Mouse (Mus musculus) left cerebral cortex, postnatal 36 days (tissue): ENCODE data around the gene Krtcap2. TPM values are rescaled to one million over a fixed set of nuclear protein-coding genes. Genes with fewer than 3 reads are reported as not detected.

Experiments used
- DNase-seq, 2 experiments: peaks; one replicate each; pipeline ENCODE4 v3.0.0; 2021 to 2022; ENCODE audit warnings: low spot score in 2 of 2, mixed read lengths in 1 of 2
- intact Hi-C: fragments of 180-260 bp; cut with DNase I; formaldehyde crosslinking; loops from one replicate; pipeline ENCODE4 v1.15.1; 2025
- total RNA-seq, 2 experiments: library from RNA; stranded (reverse); gene quantifications; 2 replicates each; pipeline ENCODE4 v1.2.3; 2021

Krtcap2 gene
- total RNA-seq, 2 experiments from 2014 or later = 59.7 to 64.9 TPM

DNA sequence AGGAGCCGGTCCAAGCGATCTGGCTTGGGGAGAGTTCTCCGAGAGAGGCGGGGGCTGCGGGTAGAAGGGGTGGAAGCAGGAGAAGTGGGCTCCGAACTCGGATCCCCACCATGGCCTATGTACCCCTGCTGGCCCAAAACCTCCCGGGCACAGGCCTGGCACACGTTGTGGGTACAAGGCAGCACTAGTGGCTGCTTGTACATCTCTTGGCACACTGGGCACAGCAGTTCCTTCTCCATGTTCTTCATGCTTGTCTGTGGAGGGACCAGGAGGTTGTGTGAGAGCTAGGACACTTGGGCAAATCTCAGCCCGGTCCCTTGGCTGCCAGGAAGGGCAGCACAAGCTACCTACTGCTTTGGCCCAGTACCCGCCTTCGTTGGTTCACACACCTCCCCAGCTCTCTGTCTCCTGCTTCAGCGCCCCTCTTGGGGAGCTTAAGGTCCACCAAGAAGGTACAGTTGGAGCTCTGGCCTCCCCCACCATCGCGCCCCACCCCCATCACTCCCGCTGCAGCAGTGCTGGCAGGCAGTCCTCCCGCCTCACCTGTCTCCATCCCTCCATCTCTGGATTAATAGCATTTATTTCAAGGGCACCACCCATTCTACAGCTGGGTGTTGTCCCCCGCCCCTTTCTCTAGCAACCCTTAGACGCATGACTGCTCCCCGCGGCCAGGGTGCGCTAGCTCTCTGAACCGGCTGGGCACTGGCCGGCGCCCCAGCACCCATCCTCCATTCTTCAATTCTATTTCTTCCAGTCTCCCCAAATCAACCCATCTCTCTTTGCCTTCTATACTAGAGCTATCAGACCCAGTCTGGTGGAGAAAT lies 1.4 kb upstream of the Krtcap2 start:
- intact Hi-C loops = loop anchor here (5.0 kb wide), 1 partner anchor 47 kb away; no protein-coding TSS in a partner anchor
- DNase-seq = peak in 1 of 2 experiments; percentile 50

DNA sequence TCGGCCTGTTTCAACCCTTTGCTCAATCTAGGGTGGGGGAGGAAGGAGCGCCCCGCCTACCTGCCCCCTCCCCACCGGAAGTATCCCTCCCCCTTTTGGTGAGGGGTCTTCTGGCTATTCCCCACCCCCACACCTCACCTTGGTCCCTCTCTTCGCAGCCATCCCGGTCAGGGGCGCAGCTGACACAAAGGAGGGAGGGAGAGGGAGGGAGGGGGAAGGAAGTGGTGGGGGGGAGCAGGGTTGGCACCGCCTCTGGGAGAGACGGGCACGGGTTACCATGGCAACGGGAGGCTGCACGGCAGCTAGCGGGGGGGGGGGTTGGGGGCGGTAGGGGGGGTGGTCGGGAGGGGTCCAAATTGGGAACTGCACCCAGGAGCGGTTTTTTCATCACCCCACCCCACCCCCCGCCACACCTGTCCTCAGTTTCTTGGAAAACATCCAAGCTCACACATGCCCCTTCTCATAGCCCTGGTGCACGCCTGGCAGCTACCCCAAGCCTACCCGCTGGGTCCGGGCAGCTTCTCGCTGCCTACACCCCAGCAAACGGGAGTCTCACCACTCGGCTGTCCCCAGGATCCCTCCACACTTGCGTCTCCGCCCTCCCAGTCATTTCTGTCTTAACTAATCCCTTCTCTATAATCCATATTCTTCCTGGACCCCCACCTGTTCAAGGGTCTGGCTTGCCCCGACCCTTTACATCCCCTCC lies 631 bp upstream of the Krtcap2 start:
- DNase-seq = peak; percentile 63 to 73
- intact Hi-C loops = loop anchor here (5.0 kb wide), 1 partner anchor 48 kb away; no protein-coding TSS in a partner anchor

DNA sequence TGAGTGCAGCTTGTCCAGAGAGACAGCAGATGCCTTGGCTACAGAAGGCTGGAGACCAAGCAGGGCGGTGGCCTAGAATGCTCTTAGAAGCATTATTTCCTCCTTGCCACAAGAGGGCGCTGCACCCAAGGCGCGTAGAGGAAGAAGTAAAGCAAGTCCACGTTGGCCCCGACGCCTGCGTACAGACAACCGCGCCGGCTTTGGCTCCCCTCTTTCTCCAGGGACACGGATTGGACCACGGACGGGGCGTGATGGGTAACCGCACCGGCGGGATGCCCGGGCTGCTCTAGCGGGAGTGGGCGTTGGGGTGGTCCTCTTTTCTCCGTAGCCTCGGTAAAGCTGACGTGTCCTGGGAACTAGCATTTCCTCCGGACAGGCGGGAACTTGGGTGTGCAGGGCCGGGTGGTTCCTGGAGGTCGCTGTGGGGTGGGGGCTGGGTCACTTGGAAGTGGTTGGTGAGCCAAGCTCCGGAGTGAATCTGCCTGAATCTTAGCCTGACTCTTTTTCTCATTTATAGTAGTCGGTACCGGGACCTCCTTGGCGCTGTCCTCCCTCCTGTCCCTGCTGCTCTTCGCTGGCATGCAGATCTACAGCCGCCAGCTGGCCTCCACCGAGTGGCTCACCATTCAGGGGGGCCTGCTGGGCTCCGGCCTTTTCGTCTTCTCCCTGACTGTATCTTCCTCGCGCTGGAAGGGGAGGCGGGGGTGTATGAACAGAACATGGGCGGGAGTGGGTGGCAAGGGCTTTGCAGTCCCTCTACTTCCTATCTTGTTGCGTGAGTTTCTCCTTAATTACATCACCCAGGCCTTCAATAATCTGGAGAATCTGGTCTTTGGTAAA lies 715 bp downstream of the Krtcap2 start, which contains the start of gene Trim46:
Gene Trim46, minus strand, starts transcription at position 49 of the 840 bp plus-strand sequence.
- intact Hi-C loops = no loop called here
- peak; percentile 92 to 93 for DNase-seq

DNA sequence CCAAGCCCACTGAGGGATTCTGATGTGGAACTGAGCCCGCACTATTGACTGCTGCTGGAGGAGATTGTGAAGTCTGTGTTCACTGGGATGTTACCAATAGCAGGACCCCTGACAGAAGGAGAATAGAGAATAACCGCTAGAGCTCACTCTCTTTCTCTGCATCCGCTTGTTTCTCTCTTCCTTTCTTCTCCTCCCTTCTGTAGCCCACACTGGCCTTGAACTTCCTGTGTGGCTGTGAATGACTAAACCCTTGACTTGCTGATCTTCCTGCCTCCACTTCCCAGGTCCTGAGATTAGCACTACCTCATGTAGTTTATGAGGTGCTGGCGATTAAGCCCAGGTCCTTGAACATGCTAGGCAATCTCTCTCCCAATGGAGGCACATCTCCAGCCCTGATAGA lies 1.7 kb downstream of the Krtcap2 start:
- intact Hi-C loops = no loop called here
- DNase-seq = peak in 1 of 2 experiments; percentile 3

GRCm38 (mm10) chr3:89250435-89251040 lies 4.8 kb downstream of the Krtcap2 start:
- intact Hi-C loops = loop anchor here (1.0 to 2.0 kb wide), 2 partner anchors 32 to 58 kb away; no protein-coding TSS in a partner anchor
- DNase-seq = no peak

DNA sequence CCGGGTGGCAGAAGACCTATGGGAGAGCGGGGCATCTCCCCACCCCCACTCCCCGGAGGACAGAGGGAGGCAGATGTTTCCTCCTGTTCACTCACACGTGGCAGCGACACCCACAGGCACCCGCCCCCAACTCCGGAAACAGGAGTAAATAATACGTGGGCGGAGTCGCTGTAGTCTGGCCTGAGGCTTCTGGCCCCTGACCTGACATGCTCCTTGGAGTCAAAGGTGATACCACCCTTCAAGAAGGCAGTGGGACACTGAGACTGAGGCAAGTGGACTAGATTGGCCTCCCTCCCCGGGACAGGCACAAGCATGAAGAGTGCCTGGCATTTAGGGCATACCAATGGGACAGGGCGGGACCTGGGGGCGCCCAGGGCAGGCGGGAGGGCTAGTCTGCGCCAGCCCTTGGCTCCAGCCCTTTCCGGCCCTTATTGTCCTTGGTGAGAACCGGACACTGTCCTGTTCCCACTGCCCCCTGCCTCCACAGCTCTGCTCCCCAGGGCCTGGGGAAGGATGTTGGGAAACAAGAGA lies 5.7 kb downstream of the Krtcap2 start:
- no peak for DNase-seq
- intact Hi-C loops = loop anchor here (2.0 kb wide), 1 partner anchor 57 kb away; no protein-coding TSS in a partner anchor

DNA sequence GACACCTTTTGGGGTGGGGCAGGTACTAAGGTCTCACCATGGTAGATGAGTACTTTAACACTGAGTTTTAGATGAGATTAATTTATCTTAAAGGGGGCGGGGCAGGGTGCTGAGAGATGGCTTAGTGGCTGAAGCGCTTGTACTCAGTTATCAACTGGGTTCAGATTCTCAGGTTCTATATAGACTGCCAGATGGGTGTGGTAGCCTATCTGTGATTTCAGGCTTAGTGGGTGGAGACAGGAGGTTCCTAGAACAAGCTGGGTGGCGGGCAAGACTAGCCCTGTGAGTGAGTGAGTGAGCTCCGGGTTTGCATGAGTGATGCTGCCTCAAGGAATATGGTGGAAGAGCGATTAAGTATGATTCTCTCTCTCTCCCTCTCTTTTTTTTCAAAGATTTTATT lies 9.2 kb downstream of the Krtcap2 start:
- no peak for DNase-seq
- intact Hi-C loops = no loop called here

DNA sequence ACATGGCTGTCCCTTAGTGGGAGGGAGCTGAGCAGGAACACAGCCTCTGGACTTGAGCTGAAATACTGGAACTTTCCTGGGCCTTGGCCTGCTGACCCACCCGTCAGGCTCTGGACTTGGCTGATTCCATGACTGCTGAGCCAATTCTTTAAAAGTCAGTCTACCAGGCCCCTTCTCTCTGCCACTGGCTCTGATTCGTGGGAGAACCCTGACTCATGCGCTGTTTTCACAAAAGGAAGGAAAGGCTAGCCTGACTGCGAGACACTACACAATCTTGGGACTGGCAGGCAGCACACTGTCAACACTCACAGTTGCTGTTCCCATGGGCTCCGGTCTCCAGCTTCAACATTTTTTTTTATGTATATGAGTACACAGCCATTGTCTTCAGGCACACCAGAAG lies 10.4 kb downstream of the Krtcap2 start:
- intact Hi-C loops = no loop called here
- no peak for DNase-seq

DNA sequence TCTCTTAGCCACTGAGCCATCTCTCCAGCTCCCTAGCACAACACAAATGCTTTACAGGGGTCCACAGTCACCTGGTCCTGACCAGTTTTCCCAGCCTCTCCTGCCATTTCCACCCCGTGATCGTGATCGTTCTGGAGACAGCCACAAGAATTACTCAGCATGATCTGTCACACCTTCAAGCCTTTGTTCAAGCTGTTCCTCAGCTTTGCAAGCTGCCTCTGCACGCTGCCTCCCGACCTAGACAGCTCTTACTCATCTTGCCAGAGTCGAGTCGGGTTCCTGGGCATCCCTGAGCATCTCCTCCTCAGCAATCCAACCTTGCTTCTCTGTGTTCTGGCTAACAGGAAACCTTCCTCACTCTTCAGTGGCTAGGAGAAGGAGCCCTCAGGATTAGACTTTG lies 13.3 kb downstream of the Krtcap2 start, which contains the start of gene Dpm3:
Gene Dpm3, plus strand, starts transcription at position 283 of the 400 bp plus-strand sequence.
- intact Hi-C loops = no loop called here
- DNase-seq = no peak

- no peak for DNase-seq
- intact Hi-C loops = no loop called here
Measured at GRCm38 (mm10) chr3:89260211-89260610, 14.4 kb downstream of the Krtcap2 start.

- DNase-seq = no peak
- intact Hi-C loops = no loop called here
Measured at GRCm38 (mm10) chr3:89262417-89262816, 16.7 kb downstream of the Krtcap2 start.

GRCm38 (mm10) chr3:89266439-89266893 lies 20.7 kb downstream of the Krtcap2 start:
- DNase-seq = peak; percentile 78 to 84
- intact Hi-C loops = no loop called here

DNA sequence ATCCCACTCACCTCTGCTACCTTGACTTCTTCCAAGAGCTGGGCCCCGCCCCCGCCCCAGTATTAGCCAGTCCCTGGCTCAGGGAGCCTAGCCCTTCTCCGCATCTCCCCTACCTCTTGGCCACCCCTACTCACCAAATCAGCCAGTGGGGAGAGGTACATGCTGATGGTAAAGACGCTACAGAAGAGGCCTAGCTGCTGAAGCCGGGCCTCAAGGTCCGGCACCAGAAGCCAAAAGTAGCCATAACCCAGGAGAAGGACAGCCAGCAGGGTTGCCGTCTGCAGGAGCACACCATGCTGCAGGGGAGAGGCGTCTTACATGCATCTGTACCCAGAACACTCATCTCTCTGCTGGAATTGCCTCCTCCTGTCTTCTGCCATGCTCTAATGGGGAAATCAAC lies 23.1 kb downstream of the Krtcap2 start:
- intact Hi-C loops = loop anchor here (2.0 kb wide), 1 partner anchor 14 kb away; no protein-coding TSS in a partner anchor
- DNase-seq = no peak

- DNase-seq = peak; percentile 85 to 86
- intact Hi-C loops = no loop called here
Measured at GRCm38 (mm10) chr3:89270051-89270755, 24.4 kb downstream of the Krtcap2 start, which contains the start of gene Slc50a1. Slc50a1 (minus strand) TSS chr3:89270570.

DNA sequence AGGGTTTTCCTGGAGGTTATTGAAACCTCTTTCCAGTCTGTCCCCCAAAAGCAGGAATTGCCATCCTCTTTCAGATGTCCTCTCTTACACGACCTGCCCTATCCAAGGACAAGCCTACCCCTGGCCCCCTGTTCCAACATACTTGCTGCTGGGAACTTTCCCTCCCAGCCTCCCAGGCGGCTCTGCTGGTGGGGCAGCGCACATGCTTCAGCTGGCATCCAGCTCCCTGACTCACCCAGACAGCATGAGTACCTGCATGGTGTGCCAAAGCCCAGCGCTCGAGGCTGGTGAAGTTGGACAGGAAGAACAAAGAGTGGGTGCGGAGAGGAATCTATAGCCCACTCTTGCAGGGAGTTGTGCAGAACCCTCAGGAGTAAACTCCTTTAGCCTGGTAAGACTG lies 25.1 kb downstream of the Krtcap2 start:
- intact Hi-C loops = no loop called here
- DNase-seq = peak; percentile 67 to 81

DNA sequence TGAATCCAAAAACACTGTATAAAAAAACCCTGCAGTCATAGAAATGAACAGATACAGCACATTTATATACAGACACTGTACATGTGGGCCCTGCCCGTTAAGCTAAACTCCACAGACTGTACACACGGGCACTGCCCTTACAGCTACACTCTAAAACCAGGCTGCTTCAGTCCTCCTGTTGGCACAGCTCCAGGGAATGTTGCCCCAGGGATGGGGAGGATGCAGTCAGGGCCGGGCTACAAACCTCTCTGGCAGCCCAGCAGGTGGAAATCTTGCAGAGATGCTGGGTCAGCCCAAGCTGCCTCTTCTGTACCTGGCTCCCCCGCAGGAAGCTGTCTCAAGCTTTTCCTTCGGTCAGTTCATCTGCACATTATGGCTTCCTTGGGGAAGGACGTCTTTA lies 26.0 kb downstream of the Krtcap2 start:
- no peak for DNase-seq
- intact Hi-C loops = no loop called here

- intact Hi-C loops = no loop called here
- DNase-seq = no peak
Measured at GRCm38 (mm10) chr3:89276061-89276460, 30.3 kb downstream of the Krtcap2 start.
